Mouse (Mus musculus) stomach, postnatal 0 days (tissue): Measurements from ENCODE around the gene Bloc1s1.

Experiments used
- CTCF ChIP-seq: IDR thresholded peaks from 2 replicates; pipeline ENCODE4 v1.5.1; 2016; ENCODE audit warnings: antibody characterized with exemption, low read depth, mild to moderate bottlenecking, moderate library complexity
- EP300 ChIP-seq: optimal IDR thresholded peaks from 2 replicates; pipeline ENCODE3; 2016; ENCODE audit warnings: antibody characterized with exemption

DNA sequence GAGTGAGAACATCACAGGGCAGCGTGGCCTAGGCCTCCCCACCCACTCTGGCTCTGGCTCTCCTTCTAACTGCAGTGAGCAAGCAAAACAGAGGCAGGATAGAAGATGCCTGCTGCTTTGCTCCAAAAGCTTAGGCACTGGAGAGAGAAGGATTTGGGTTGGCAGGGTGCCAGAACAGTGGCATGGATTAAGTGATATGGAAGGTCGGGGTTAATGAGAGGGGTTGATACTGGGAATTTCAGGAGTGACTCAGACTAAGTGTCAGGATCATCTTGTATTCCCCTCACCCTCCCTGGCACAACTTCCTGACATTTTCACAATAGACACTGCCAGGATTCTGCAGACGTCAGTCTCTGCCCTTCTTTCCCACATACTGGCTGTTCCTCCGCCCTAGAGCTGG lies 4.5 kb upstream of the Bloc1s1 start:
- TF ChIP-seq CTCF (no peak), EP300 (no peak)
